Mouse (Mus musculus) lung, embryonic 16.5 days (tissue): Measurements from ENCODE around the gene Hibadh. TPM values are rescaled to one million over a fixed set of nuclear protein-coding genes. Genes with fewer than 3 reads are reported as not detected.

Source experiments
- ATAC-seq: fragments of 200-750 bp; cut with Nextera tagmentation; 2 replicates; pipeline ENCODE4 v1.8.0; 2017; ENCODE audit warnings: low read depth, mild to moderate bottlenecking, moderate library complexity
- H3K27ac ChIP-seq: fragments of 300-500 bp; sonication (generic); 2 replicates; pipeline ENCODE4 v1.5.1; 2014; ENCODE audit warnings: mild to moderate bottlenecking, control low read depth, low read length
- H3K27me3 ChIP-seq: fragments of 300-500 bp; sonication (generic); 2 replicates; pipeline ENCODE4 v1.6.1; 2014; ENCODE audit warnings: low read depth, low read length, mixed read lengths; ENCODE audit not compliant: control insufficient read depth, insufficient read depth
- H3K36me3 ChIP-seq: fragments of 300-500 bp; sonication (generic); 2 replicates; pipeline ENCODE4 v1.6.1; 2014; ENCODE audit warnings: low read length; ENCODE audit not compliant: control insufficient read depth, insufficient read depth
- H3K4me1 ChIP-seq: fragments of 300-500 bp; sonication (generic); replicated peaks from 2 replicates; pipeline ENCODE4 v1.6.1; 2014; ENCODE audit warnings: low read length, mixed read lengths; ENCODE audit not compliant: control insufficient read depth, insufficient read depth
- H3K4me2 ChIP-seq: fragments of 300-500 bp; sonication (generic); 2 replicates; pipeline ENCODE4 v1.6.1; 2014; ENCODE audit warnings: low read depth, low read length, control low read depth
- H3K4me3 ChIP-seq: fragments of 300-500 bp; sonication (generic); 2 replicates; pipeline ENCODE4 v1.5.1; 2014; ENCODE audit warnings: mild to moderate bottlenecking, low read length, control low read depth
- H3K9ac ChIP-seq: fragments of 300-500 bp; sonication (generic); 2 replicates; pipeline ENCODE4 v1.6.1; 2014; ENCODE audit warnings: low read length, control low read depth
- H3K9me3 ChIP-seq: fragments of 300-500 bp; sonication (generic); 2 replicates; pipeline ENCODE4 v1.6.1; 2016; ENCODE audit warnings: low read length; ENCODE audit not compliant: control insufficient read depth
- WGBS: fragments of 180-500 bp; shearing (Covaris S2); extraction: QIAGEN DNeasy Blood & Tissue Kit; methylation state at CpG from one replicate; pipeline ENCODE4 v1.1.7; 2014; 5-methylcytosine and 5-hydroxymethylcytosine counted together
- polyA plus RNA-seq: library from polyadenylated mRNA; unstranded; fragments of >200 nt; fragmentation: Nextera tagmentation; extraction: Ambion mirVana; gene quantifications from 2 replicates; pipeline ENCODE4 v1.2.1, GENCODE M21; 2015

Gene Hibadh
- polyA plus RNA-seq, 1 experiment from 2014 or later, result 107 TPM

- no peak overlapping the region for H3K4me3 ChIP-seq
- H3K27ac ChIP-seq, result no peak overlapping the region
- no peak for ATAC-seq
- no peaks in the 10 kb centered on the region for H3K9me3 ChIP-seq
- 72% methylated on average over 2 of the region's 2 CpGs for WGBS
- H3K27me3 ChIP-seq, result no peaks in the 10 kb centered on the region
- H3K9ac ChIP-seq, result no peak overlapping the region
- H3K4me1 ChIP-seq, result no peaks in the 10 kb centered on the region
- H3K4me2 ChIP-seq, result no peak overlapping the region
- no peaks in the 10 kb centered on the region for H3K36me3 ChIP-seq
Measured at GRCm38 (mm10) chr6:52502986-52503385, 137.2 kb downstream of the Hibadh start.

- no peaks in the 10 kb centered on the region for H3K36me3 ChIP-seq
Measured at GRCm38 (mm10) chr6:52501479-52501878, 138.7 kb downstream of the Hibadh start.

More at GRCm38 (mm10) chr6:52501479-52501878, 138.7 kb downstream of the Hibadh start:
- ATAC-seq, result no peak
- WGBS, result 55% methylated on average over 1 of the region's 1 CpGs
- no peaks in the 10 kb centered on the region for H3K9me3 ChIP-seq
- H3K4me2 ChIP-seq, result no peak overlapping the region
- H3K9ac ChIP-seq, result no peak overlapping the region
- H3K4me3 ChIP-seq, result no peak overlapping the region
- H3K27ac ChIP-seq, result no peak overlapping the region
- H3K4me1 ChIP-seq, result no peaks in the 10 kb centered on the region
- H3K27me3 ChIP-seq, result no peaks in the 10 kb centered on the region

Other genes starting within 250 kb of the Hibadh start
- gene Tax1bp1, start 73.3 kb upstream of the Hibadh start, polyA plus RNA-seq, result 143 and 144 TPM in 2 replicates